Mouse (Mus musculus) MEL (cell line): Measurements from ENCODE around the gene Gabpa. TPM values are rescaled to one million over a fixed set of nuclear protein-coding genes. Genes with fewer than 3 reads are reported as not detected.

Experiments
- DNase-seq: peaks from one replicate; pipeline ENCODE4 v3.0.0; 2011; ENCODE audit warnings: low read depth, low spot score
- H3K27ac ChIP-seq: 2 replicates; pipeline ENCODE4 v1.5.1; 2012; ENCODE audit warnings: low read depth, mild to moderate bottlenecking, control low read depth, low read length, moderate library complexity; ENCODE audit not compliant: control insufficient read depth
- H3K27me3 ChIP-seq, 2 experiments: fragments of 150-350 bp in 1 of 2; sonication (generic) in 1 of 2; 2 replicates each; pipeline ENCODE4 v1.6.1; 2012; ENCODE audit warnings: low read length in 2 of 2, mild to moderate bottlenecking in 2 of 2, improper control_type of control experiment in 1 of 2, moderate library complexity in 1 of 2; ENCODE audit not compliant: insufficient read depth in 2 of 2, control insufficient read depth in 1 of 2
- H3K36me3 ChIP-seq, 2 experiments: 2 replicates each; pipeline ENCODE4 v1.6.1; 2012 to 2014; ENCODE audit warnings: low read length in 2 of 2, improper control_type of control experiment in 1 of 2, inconsistent platforms in 1 of 2, mild to moderate bottlenecking in 1 of 2; ENCODE audit not compliant: insufficient read depth in 2 of 2, control insufficient read depth in 1 of 2
- H3K4me1 ChIP-seq, 2 experiments: fragments of 150-350 bp in 1 of 2; sonication (generic) in 1 of 2; 2 replicates each; pipeline ENCODE4 v1.6.1; 2012; ENCODE audit warnings: low read length in 2 of 2, improper control_type of control experiment in 1 of 2, mild to moderate bottlenecking in 1 of 2; ENCODE audit not compliant: insufficient read depth in 2 of 2, control insufficient read depth in 1 of 2
- H3K4me3 ChIP-seq, 2 experiments: fragments of 150-350 bp in 1 of 2; sonication (generic) in 1 of 2; 2 replicates each; pipeline ENCODE4 v1.5.1; 2012; ENCODE audit warnings: low read depth in 2 of 2, low read length in 2 of 2, mild to moderate bottlenecking in 2 of 2, moderate library complexity in 2 of 2, control low read depth in 1 of 2, improper control_type of control experiment in 1 of 2; ENCODE audit not compliant: control insufficient read depth in 1 of 2, insufficient read depth in 1 of 2
- H3K79me2 ChIP-seq: 2 replicates; pipeline ENCODE4 v1.6.1; 2012; ENCODE audit warnings: mild to moderate bottlenecking, low read length, moderate library complexity; ENCODE audit not compliant: control insufficient read depth, poor library complexity, insufficient read depth
- H3K9ac ChIP-seq: 2 replicates; pipeline ENCODE4 v1.6.1; 2012; ENCODE audit warnings: low read depth, mild to moderate bottlenecking, control low read depth, low read length, moderate library complexity; ENCODE audit not compliant: control insufficient read depth, poor library complexity, severe bottlenecking
- H3K9me3 ChIP-seq: fragments of 150-350 bp; sonication (generic); replicated peaks from 2 replicates; pipeline ENCODE4 v1.6.1; 2012; ENCODE audit warnings: mild to moderate bottlenecking, low read length, improper control_type of control experiment, moderate library complexity; ENCODE audit not compliant: insufficient read depth
- BHLHE40 ChIP-seq: IDR thresholded peaks from 2 replicates; pipeline ENCODE4 v1.6.1; 2012; ENCODE audit warnings: low read depth, mild to moderate bottlenecking, inconsistent platforms, low read length, improper control_type of control experiment, borderline replicate concordance
- CHD2 ChIP-seq: IDR thresholded peaks from 2 replicates; pipeline ENCODE4 v1.6.1; 2011; ENCODE audit warnings: low read length, improper control_type of control experiment
- E2F4 ChIP-seq: IDR thresholded peaks from 2 replicates; pipeline ENCODE4 v1.6.1; 2011; ENCODE audit warnings: low read depth, low read length, improper control_type of control experiment, borderline replicate concordance
- ELF1 ChIP-seq: IDR thresholded peaks from 2 replicates; pipeline ENCODE4 v1.6.1; 2014; ENCODE audit warnings: low read depth, mild to moderate bottlenecking, inconsistent platforms, low read length, improper control_type of control experiment, moderate library complexity
- EP300 ChIP-seq, 2 experiments: IDR thresholded peaks; 2 replicates each; pipeline ENCODE4 v1.6.1; 2011; ENCODE audit warnings: improper control_type of control experiment in 2 of 2, low read length in 2 of 2, low read depth in 1 of 2, mild to moderate bottlenecking in 1 of 2
- ETS1 ChIP-seq: IDR thresholded peaks from 2 replicates; pipeline ENCODE4 v1.6.1; 2012; ENCODE audit warnings: low read depth, mild to moderate bottlenecking, inconsistent platforms, low read length, improper control_type of control experiment, moderate library complexity
- GABPA ChIP-seq: IDR thresholded peaks from 2 replicates; pipeline ENCODE4 v1.6.1; 2012; ENCODE audit warnings: low read depth, mild to moderate bottlenecking, inconsistent platforms, low read length, improper control_type of control experiment, moderate library complexity
- GATA1 ChIP-seq: IDR thresholded peaks from 2 replicates; pipeline ENCODE4 v1.6.1; 2011; ENCODE audit warnings: low read depth, low read length, improper control_type of control experiment
- HCFC1 ChIP-seq: IDR thresholded peaks from 2 replicates; pipeline ENCODE4 v1.6.1; 2012; ENCODE audit warnings: low read depth, mild to moderate bottlenecking, inconsistent platforms, low read length, improper control_type of control experiment, moderate library complexity
- JUND ChIP-seq: IDR thresholded peaks from 2 replicates; pipeline ENCODE4 v1.6.1; 2011; ENCODE audit warnings: low read depth, mild to moderate bottlenecking, improper control_type of control experiment, low read length
- KAT2A ChIP-seq: conservative IDR thresholded peaks from 2 replicates; pipeline ENCODE4 v1.6.1; 2012; ENCODE audit warnings: low read depth, low read length, improper control_type of control experiment, inconsistent platforms
- MAFK ChIP-seq: IDR thresholded peaks from 2 replicates; pipeline ENCODE4 v1.6.1; 2011; ENCODE audit warnings: low read depth, mild to moderate bottlenecking, low read length, improper control_type of control experiment, borderline replicate concordance
- MYB ChIP-seq: IDR thresholded peaks from 2 replicates; pipeline ENCODE4 v1.6.1; 2011; ENCODE audit warnings: mild to moderate bottlenecking, low read depth, low read length, improper control_type of control experiment
- MYC ChIP-seq: IDR thresholded peaks from 2 replicates; pipeline ENCODE4 v1.6.1; 2011; ENCODE audit warnings: low read depth, mild to moderate bottlenecking, low read length, improper control_type of control experiment, moderate library complexity
- NELFE ChIP-seq: IDR thresholded peaks from 2 replicates; pipeline ENCODE4 v1.6.1; 2011; ENCODE audit warnings: low read depth, low read length, improper control_type of control experiment
- NRF1 ChIP-seq: IDR thresholded peaks from 2 replicates; pipeline ENCODE4 v1.6.1; 2014; ENCODE audit warnings: low read depth, mild to moderate bottlenecking, inconsistent platforms, low read length, improper control_type of control experiment, moderate library complexity; ENCODE audit not compliant: poor library complexity, insufficient read depth, severe bottlenecking
- POLR2A ChIP-seq, 2 experiments: IDR thresholded peaks; 2 replicates each; pipeline ENCODE4 v1.6.1; 2011 to 2012; ENCODE audit warnings: low read length in 2 of 2, mild to moderate bottlenecking in 2 of 2, control low read depth in 1 of 2, improper control_type of control experiment in 1 of 2, low read depth in 1 of 2, moderate library complexity in 1 of 2; ENCODE audit not compliant: control insufficient read depth in 1 of 2, insufficient read depth in 1 of 2, poor library complexity in 1 of 2
- POLR2AphosphoS2 ChIP-seq: IDR thresholded peaks from 2 replicates; pipeline ENCODE4 v1.6.1; 2011; ENCODE audit warnings: low read length, improper control_type of control experiment
- POLR2AphosphoS5 ChIP-seq: IDR thresholded peaks from 2 replicates; pipeline ENCODE4 v1.6.1; 2012; ENCODE audit warnings: low read depth, borderline replicate concordance, mild to moderate bottlenecking, inconsistent platforms, low read length, moderate library complexity, mixed read lengths
- RCOR1 ChIP-seq: IDR thresholded peaks from 2 replicates; pipeline ENCODE4 v1.6.1; 2012; ENCODE audit warnings: low read depth, mild to moderate bottlenecking, inconsistent platforms, low read length, improper control_type of control experiment
- SIN3A ChIP-seq: IDR thresholded peaks from 2 replicates; pipeline ENCODE4 v1.6.1; 2012; ENCODE audit warnings: low read length, improper control_type of control experiment, inconsistent platforms
- TAL1 ChIP-seq: IDR thresholded peaks from 2 replicates; pipeline ENCODE4 v1.6.1; 2012; ENCODE audit warnings: mild to moderate bottlenecking, inconsistent platforms, low read length, moderate library complexity, mixed read lengths
- TBP ChIP-seq: IDR thresholded peaks from 2 replicates; pipeline ENCODE4 v1.8.0; 2011; ENCODE audit warnings: low read depth, low read length, improper control_type of control experiment
- TCF12 ChIP-seq: IDR thresholded peaks from 2 replicates; pipeline ENCODE4 v1.6.1; 2014; ENCODE audit warnings: low read depth, mild to moderate bottlenecking, inconsistent platforms, low read length, improper control_type of control experiment, moderate library complexity
- UBTF ChIP-seq: IDR thresholded peaks from 2 replicates; pipeline ENCODE4 v1.6.1; 2012; ENCODE audit warnings: low read depth, mild to moderate bottlenecking, inconsistent platforms, low read length, improper control_type of control experiment, moderate library complexity, borderline replicate concordance; ENCODE audit not compliant: insufficient read depth
- USF1 ChIP-seq: IDR thresholded peaks from 2 replicates; pipeline ENCODE4 v1.6.1; 2014; ENCODE audit warnings: low read depth, mild to moderate bottlenecking, inconsistent platforms, low read length, improper control_type of control experiment, moderate library complexity
- USF2 ChIP-seq, 2 experiments: IDR thresholded peaks; 2 replicates each; pipeline ENCODE4 v1.6.1; 2011 to 2012; ENCODE audit warnings: improper control_type of control experiment in 2 of 2, low read length in 2 of 2, borderline replicate concordance in 1 of 2, inconsistent platforms in 1 of 2, low read depth in 1 of 2, mild to moderate bottlenecking in 1 of 2; ENCODE audit not compliant: insufficient read depth in 1 of 2
- ZC3H11A ChIP-seq: IDR thresholded peaks from 2 replicates; pipeline ENCODE4 v1.6.1; 2012; ENCODE audit warnings: low read depth, mild to moderate bottlenecking, inconsistent platforms, low read length, improper control_type of control experiment
- ZKSCAN1 ChIP-seq: IDR thresholded peaks from 2 replicates; pipeline ENCODE4 v1.6.1; 2012; ENCODE audit warnings: low read depth, mild to moderate bottlenecking, inconsistent platforms, low read length, improper control_type of control experiment, moderate library complexity
- ZNF384 ChIP-seq: IDR thresholded peaks from 2 replicates; pipeline ENCODE4 v1.6.1; 2012; ENCODE audit warnings: low read depth, mild to moderate bottlenecking, inconsistent platforms, low read length, improper control_type of control experiment
- polyA plus RNA-seq, 2 experiments: library from polyadenylated mRNA; stranded (reverse) in 1 of 2; unstranded in 1 of 2; fragments of >175 nt in 1 of 2; fragments of >200 nt in 1 of 2; gene quantifications; 2 replicates each; pipeline versions ENCODE4 v1.2.1 to v1.2.4; 2012; ENCODE audit warnings: low replicate concordance in 2 of 2, low read depth in 1 of 2; ENCODE audit not compliant: insufficient read length in 2 of 2, insufficient read depth in 1 of 2, missing spikeins in 1 of 2
- total RNA-seq: library from RNA; depleted of rRNA; stranded (reverse); fragments of 300-350 nt; gene quantifications from 2 replicates; pipeline ENCODE4 v1.2.3, GENCODE M21; 2012

Gabpa gene
- total and polyA plus RNA-seq, 3 experiments, result 28.7 to 29.2 TPM; not detected in 1

GRCm38 (mm10) chr16:84881168-84881567 lies 46.4 kb downstream of the Gabpa start:
- Histone ChIP-seq H3K9me3 (no peaks in the 10 kb centered on the region), H3K27ac (peak overlapping the region; percentile 27; the same call in 1 of the 2 replicates), H3K27me3 (no peaks in the 10 kb centered on the region), H3K79me2 (no peaks in the 10 kb centered on the region; the same call in 1 of the 2 replicates), H3K4me3 (no peak overlapping the region), H3K36me3 (peaks cover 0 to 8% of the 10 kb centered on the region in 2 experiments; a peak in 2 of 4 replicates), H3K4me1 (peaks cover 3 to 17% of the 10 kb centered on the region in 2 experiments), H3K9ac (no peak overlapping the region)
- peak; percentile 7 for DNase-seq
- TF ChIP-seq ZNF384 (no peak), RCOR1 (no peak), MAFK (no peak), USF2 (IDR thresholded peaks at IDR 0.05; ENCODE audit: borderline replicate concordance in 1 of 2, insufficient read depth in 1 of 2, low read depth in 1 of 2, low read length in 2 of 2) (no peak)

- H3K9ac ChIP-seq, result peak overlapping the region; percentile 25; the same call in 1 of the 2 replicates
- no peaks in the 10 kb centered on the region; the same call in 1 of the 2 replicates for H3K79me2 ChIP-seq
- peak overlapping the region; percentile 68 for H3K27ac ChIP-seq
- H3K36me3 ChIP-seq, result peaks cover 0 to 8% of the 10 kb centered on the region in 2 experiments; a peak in 2 of 4 replicates
- H3K9me3 ChIP-seq, result no peaks in the 10 kb centered on the region
- no peak overlapping the region for H3K4me3 ChIP-seq
- H3K4me1 ChIP-seq, result peaks cover 3 to 17% of the 10 kb centered on the region in 2 experiments
- H3K27me3 ChIP-seq, result no peaks in the 10 kb centered on the region
- DNase-seq, result peak; percentile 75
- TF ChIP-seq ELF1 (no peak), JUND (no peak), ZC3H11A (no peak), USF1 (no peak), NELFE (no peak), POLR2AphosphoS5 (no peak), TBP (0 out of 2 replicates have a peak, but pooled peaks have one; percentile 36), HCFC1 (no peak), TAL1 (no peak), GATA1 (no peak), ETS1 (peak; percentile 61), MYB (peak; percentile 44; the same call in 1 of the 2 replicates), SIN3A (peak; percentile 42; the same call in 1 of the 2 replicates), KAT2A (no peak), BHLHE40 (no peak), GABPA (no peak), NRF1 (no peak), RCOR1 (no peak), USF2 (IDR thresholded peaks at IDR 0.05; ENCODE audit: borderline replicate concordance in 1 of 2, insufficient read depth in 1 of 2, low read depth in 1 of 2, low read length in 2 of 2) (no peak), CHD2 (no peak), MYC (peak; percentile 66; the same call in 1 of the 2 replicates), ZNF384 (peak; percentile 87), E2F4 (no peak), UBTF (no peak), POLR2A (IDR thresholded peaks at IDR 0.05; ENCODE audit: control insufficient read depth in 1 of 2, insufficient read depth in 1 of 2, low read depth in 1 of 2, low read length in 2 of 2, poor library complexity in 1 of 2) (no peak), POLR2AphosphoS2 (no peak), ZKSCAN1 (no peak), TCF12 (no peak), EP300 (IDR thresholded peaks at IDR 0.05; ENCODE audit: low read depth in 1 of 2, low read length in 2 of 2) (peak; percentile 28 to 46; a peak in 1 of 4 replicates)
Measured at GRCm38 (mm10) chr16:84881754-84882321, 47.1 kb downstream of the Gabpa start.
